Mouse (Mus musculus): Measurements from ENCODE around the gene Taar8c. TPM values are rescaled to one million over a fixed set of nuclear protein-coding genes. Genes with fewer than 3 reads are reported as not detected.

Gene Taar8c
- polyA plus RNA-seq, 1 experiment from 2014 or later = not detected

- 32% methylated on average over 3 of the region's 3 CpGs for WGBS (ENCODE audit: insufficient replicate concordance)
- Histone ChIP-seq H3K27ac (replicated peaks) (no peak overlapping the region), H3K27me3 (no peaks in the 10 kb centered on the region), H3K9ac (no peak overlapping the region), H3K9me3 (replicated peaks) (no peaks in the 10 kb centered on the region), H3K4me3 (replicated peaks) (no peak overlapping the region), H3K4me1 (replicated peaks) (no peaks in the 10 kb centered on the region), H3K36me3 (replicated peaks) (no peaks in the 10 kb centered on the region), H3K4me2 (no peak overlapping the region)
- ATAC-seq (ENCODE audit: insufficient read depth) = no peak
Measured at GRCm38 (mm10) chr10:24058986-24059385, 42.7 kb downstream of the Taar8c start.

DNA sequence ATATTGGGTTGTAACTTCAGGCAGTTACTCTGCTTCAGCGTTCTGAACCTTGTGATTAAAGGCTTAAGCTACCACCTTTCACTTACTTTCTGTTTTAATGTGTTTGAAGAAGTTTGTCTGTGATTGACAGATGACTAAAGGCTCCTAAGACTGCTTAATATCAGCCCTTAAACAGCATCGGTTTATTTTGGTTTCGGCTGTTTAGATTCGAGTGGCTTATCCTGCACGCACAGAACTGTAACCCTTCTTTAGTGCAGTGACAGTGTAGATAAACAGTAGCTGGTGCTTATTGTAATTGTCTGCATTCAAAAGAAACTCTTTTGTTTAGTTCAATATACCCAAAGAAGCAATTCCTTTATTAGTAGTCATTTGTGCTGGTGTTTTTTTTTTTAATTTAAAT, 49.7 kb downstream of the Taar8c start:
- ATAC-seq (ENCODE audit: insufficient read depth) = peak; percentile 73; the same call in 1 of the 2 replicates
- no peaks in the 10 kb centered on the region for H3K36me3 ChIP-seq (replicated peaks)
- no peak overlapping the region for H3K4me2 ChIP-seq
- H3K9ac ChIP-seq = no peak overlapping the region
- H3K27ac ChIP-seq (replicated peaks) = no peak overlapping the region
- H3K9me3 ChIP-seq (replicated peaks) = no peaks in the 10 kb centered on the region
- no peak overlapping the region for H3K4me3 ChIP-seq (replicated peaks)
- H3K27me3 ChIP-seq = no peaks in the 10 kb centered on the region
- no peaks in the 10 kb centered on the region for H3K4me1 ChIP-seq (replicated peaks)
- 30% methylated on average over 5 of the region's 5 CpGs for WGBS (ENCODE audit: insufficient replicate concordance)

Other genes starting within 250 kb of the Taar8c start
- gene Vnn1, start 207.2 kb downstream of the Taar8c start, polyA plus RNA-seq (2015; fragmentation: Nextera tagmentation; extraction: Ambion mirVana) = 2.1 and 2.3 TPM in 2 replicates
- not detected in 2 replicates for gene Taar1, start 181.6 kb downstream of the Taar8c start, polyA plus RNA-seq (2015; fragmentation: Nextera tagmentation; extraction: Ambion mirVana)
- gene Taar2, start 163.3 kb downstream of the Taar8c start, polyA plus RNA-seq (2015; fragmentation: Nextera tagmentation; extraction: Ambion mirVana) = not detected in 2 replicates
- gene Taar3, start 152.4 kb downstream of the Taar8c start, polyA plus RNA-seq (2015; fragmentation: Nextera tagmentation; extraction: Ambion mirVana) = not detected in 2 replicates
- not detected in 2 replicates for gene Taar4, start 141.4 kb downstream of the Taar8c start, polyA plus RNA-seq (2015; fragmentation: Nextera tagmentation; extraction: Ambion mirVana)
- gene Taar5, start 131.2 kb downstream of the Taar8c start, polyA plus RNA-seq (2015; fragmentation: Nextera tagmentation; extraction: Ambion mirVana) = not detected in 2 replicates
- gene Taar6, start 116.3 kb downstream of the Taar8c start, polyA plus RNA-seq (2015; fragmentation: Nextera tagmentation; extraction: Ambion mirVana) = not detected in 2 replicates
- gene Taar7a, start 108.4 kb downstream of the Taar8c start, polyA plus RNA-seq (2015; fragmentation: Nextera tagmentation; extraction: Ambion mirVana) = not detected in 2 replicates
- gene Taar7b, start 102.0 kb downstream of the Taar8c start, polyA plus RNA-seq (2015; fragmentation: Nextera tagmentation; extraction: Ambion mirVana) = not detected in 2 replicates
- not detected in 2 replicates for gene Taar7d, start 74.7 kb downstream of the Taar8c start, polyA plus RNA-seq (2015; fragmentation: Nextera tagmentation; extraction: Ambion mirVana)
- not detected in 2 replicates for gene Taar7e, start 64.3 kb downstream of the Taar8c start, polyA plus RNA-seq (2015; fragmentation: Nextera tagmentation; extraction: Ambion mirVana)
- not detected in 2 replicates for gene Taar7f, start 52.4 kb downstream of the Taar8c start, polyA plus RNA-seq (2015; fragmentation: Nextera tagmentation; extraction: Ambion mirVana)
- not detected in 2 replicates for gene Taar8a, start 25.4 kb downstream of the Taar8c start, polyA plus RNA-seq (2015; fragmentation: Nextera tagmentation; extraction: Ambion mirVana)
- gene Taar8b, start 9.6 kb downstream of the Taar8c start, polyA plus RNA-seq (2015; fragmentation: Nextera tagmentation; extraction: Ambion mirVana) = not detected in 2 replicates
- gene Taar9, start 7.6 kb upstream of the Taar8c start, polyA plus RNA-seq (2015; fragmentation: Nextera tagmentation; extraction: Ambion mirVana) = not detected in 2 replicates
- 23.4 and 30.1 TPM in 2 replicates for gene Stx7, start 47.4 kb upstream of the Taar8c start, polyA plus RNA-seq (2015; fragmentation: Nextera tagmentation; extraction: Ambion mirVana)
- gene Moxd1, start 121.6 kb upstream of the Taar8c start, polyA plus RNA-seq (2015; fragmentation: Nextera tagmentation; extraction: Ambion mirVana) = 0.12 and 0.14 TPM in 2 replicates